Mouse (Mus musculus): ENCODE measurements around the gene Sell.

- TF ChIP-seq POLR2A (IDR thresholded peaks at IDR 0.05; ENCODE audit: borderline replicate concordance, low read depth, low read length) (no peak), CTCF (IDR thresholded peaks at IDR 0.05; ENCODE audit: low read depth, low read length) (no peak)
These were observed 36.1 kb upstream of the Sell start for GRCm38 (mm10) chr1:164025685-164026084.
